Mouse (Mus musculus): ENCODE data around the gene Irgm1.

DNA sequence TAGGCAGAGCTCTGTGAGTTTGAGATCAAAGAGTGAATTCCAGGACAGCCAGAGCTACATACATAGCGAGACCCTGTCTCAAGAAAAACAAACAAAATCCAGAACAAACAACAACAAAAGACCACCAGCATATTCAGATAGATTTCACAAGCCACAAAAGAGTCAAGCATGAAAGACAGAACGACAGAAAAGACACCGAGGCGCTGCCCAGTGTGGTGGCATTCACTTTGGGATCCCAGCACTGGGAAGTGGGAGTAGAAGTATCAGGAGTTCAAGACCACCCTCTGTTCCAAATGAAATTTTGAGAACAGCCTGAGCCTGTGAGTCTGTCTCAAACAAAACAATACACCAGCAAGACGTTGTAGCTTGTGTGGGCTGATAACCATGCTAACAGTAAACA is 24.6 kb downstream of the Irgm1 start:
- TF ChIP-seq CTCF (IDR thresholded peaks at IDR 0.05; ENCODE audit: borderline replicate concordance, control insufficient read depth, extremely low read depth, insufficient read depth, low read length, poor library complexity) (no peak), POLR2A (IDR thresholded peaks at IDR 0.05; ENCODE audit: control insufficient read depth, extremely low read depth, insufficient read depth, low read length, poor library complexity) (no peak)

Measured in thymus, adult 2 months (tissue).